Mouse (Mus musculus): ENCODE data around the gene Grm4. TPM values are rescaled to one million over a fixed set of nuclear protein-coding genes. Genes with fewer than 3 reads are reported as not detected.

Grm4 gene
- total and polyA plus RNA-seq, 2 experiments from 2014 or later: 10.1 to 34.3 TPM

DNA sequence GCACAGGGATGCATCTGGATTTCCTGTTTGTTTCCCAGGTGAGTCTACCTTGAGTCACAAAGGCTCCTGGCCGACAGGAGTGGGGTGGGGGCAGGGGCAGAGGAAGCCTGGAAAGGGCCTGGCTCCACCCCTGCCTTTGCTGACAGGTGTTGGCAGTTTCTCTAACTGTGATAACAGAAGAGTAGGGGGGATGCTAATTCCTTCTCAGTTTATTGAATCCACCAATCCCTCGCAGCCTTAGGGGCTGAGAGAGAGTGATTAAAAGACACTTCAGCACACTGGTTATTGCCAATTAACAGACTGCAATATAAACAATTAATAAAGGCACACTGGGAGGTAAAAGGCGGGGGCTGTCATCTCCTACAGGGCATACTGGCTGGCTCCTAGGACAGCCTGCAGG is 142.2 kb downstream of the Grm4 start:
- H3K4me2 ChIP-seq (ENCODE audit: low read depth, low read length): no peak overlapping the region
- 33% methylated on average over 3 of the region's 3 CpGs for WGBS
- peak; percentile 31 for DNase-seq (ENCODE audit: low spot score)
- no peak overlapping the region for H3K4me3 ChIP-seq (ENCODE audit: low read length)
- no peak overlapping the region for H3K27ac ChIP-seq
- H3K36me3 ChIP-seq (ENCODE audit: insufficient read depth, low read length): no peaks in the 10 kb centered on the region
- H3K4me1 ChIP-seq (ENCODE audit: insufficient read depth, low read length): no peaks in the 10 kb centered on the region
- H3K27me3 ChIP-seq (ENCODE audit: insufficient read depth, low read length): no peaks in the 10 kb centered on the region
- peak; percentile 40; the same call in 1 of the 2 replicates for ATAC-seq
- no peak overlapping the region for H3K9ac ChIP-seq (replicated peaks; ENCODE audit: low read length)
- H3K9me3 ChIP-seq (ENCODE audit: low read length): peaks cover 4% of the 10 kb centered on the region; the same call in 1 of the 2 replicates
- no peak for TF ChIP-seq CTCF (IDR thresholded peaks at IDR 0.05; ENCODE audit: low read depth)

DNA sequence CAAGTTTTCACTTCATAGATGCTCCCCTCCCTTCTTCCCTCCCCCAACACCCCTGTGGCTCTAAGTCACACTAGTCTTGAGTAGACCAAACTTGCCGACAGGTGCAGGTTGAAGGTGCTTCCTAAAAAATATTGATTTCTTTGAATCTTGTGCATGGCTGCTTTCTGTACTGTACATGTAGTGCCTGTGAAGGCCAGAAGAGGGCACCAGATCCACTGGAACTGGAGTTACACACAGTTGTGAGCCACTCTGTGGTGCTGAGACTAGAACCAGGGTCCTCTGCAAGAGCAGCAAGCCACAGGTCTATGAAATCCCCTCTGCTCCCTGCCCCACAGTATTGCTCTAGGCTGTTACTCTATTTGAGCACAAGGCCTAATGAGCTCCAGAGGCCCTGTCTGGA is 144.1 kb downstream of the Grm4 start:
- WGBS: 97% methylated on average over 1 of the region's 1 CpGs

DNA sequence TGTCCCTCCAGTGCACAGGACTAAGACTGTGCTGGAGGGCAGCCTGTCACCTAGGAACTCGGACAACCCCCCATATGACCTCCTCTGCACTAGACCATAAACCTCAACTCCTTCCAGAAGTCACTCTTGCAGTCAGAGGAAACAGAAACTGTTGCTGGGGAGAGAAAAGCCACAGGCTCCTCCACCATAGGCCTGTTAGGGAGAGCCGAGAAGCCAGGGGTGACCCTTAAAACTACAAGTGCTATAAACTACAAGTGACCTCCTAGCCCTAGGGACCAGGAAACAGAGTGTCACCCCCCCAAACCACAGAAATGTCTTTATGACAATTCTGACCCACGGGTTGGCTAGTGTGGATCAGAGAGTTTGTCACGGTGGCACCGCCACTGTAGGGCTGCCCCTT is 145.7 kb downstream of the Grm4 start:
- no peaks in the 10 kb centered on the region for H3K4me1 ChIP-seq (ENCODE audit: insufficient read depth, low read length)

More for the DNA sequence above, 144.1 kb downstream of the Grm4 start:
- Histone ChIP-seq H3K4me2 (ENCODE audit: low read depth, low read length) (no peak overlapping the region), H3K36me3 (ENCODE audit: insufficient read depth, low read length) (no peaks in the 10 kb centered on the region), H3K27ac (no peak overlapping the region), H3K9me3 (ENCODE audit: low read length) (peaks cover 4% of the 10 kb centered on the region; the same call in 1 of the 2 replicates), H3K27me3 (ENCODE audit: insufficient read depth, low read length) (no peaks in the 10 kb centered on the region), H3K9ac (replicated peaks; ENCODE audit: low read length) (no peak overlapping the region), H3K4me3 (ENCODE audit: low read length) (no peak overlapping the region), H3K4me1 (ENCODE audit: insufficient read depth, low read length) (no peaks in the 10 kb centered on the region)
- TF ChIP-seq CTCF (IDR thresholded peaks at IDR 0.05; ENCODE audit: low read depth): peak; percentile 36
- DNase-seq (ENCODE audit: low spot score) (no peak), ATAC-seq (no peak)

More for the DNA sequence above, 145.7 kb downstream of the Grm4 start:
- WGBS: 85% methylated on average over 5 of the region's 5 CpGs
- Histone ChIP-seq H3K27ac (no peak overlapping the region), H3K36me3 (ENCODE audit: insufficient read depth, low read length) (no peaks in the 10 kb centered on the region), H3K4me2 (ENCODE audit: low read depth, low read length) (no peak overlapping the region), H3K4me3 (ENCODE audit: low read length) (no peak overlapping the region), H3K27me3 (ENCODE audit: insufficient read depth, low read length) (no peaks in the 10 kb centered on the region), H3K9ac (replicated peaks; ENCODE audit: low read length) (no peak overlapping the region), H3K9me3 (ENCODE audit: low read length) (peaks cover 4% of the 10 kb centered on the region; the same call in 1 of the 2 replicates)
- no peak for TF ChIP-seq CTCF (IDR thresholded peaks at IDR 0.05; ENCODE audit: low read depth)
- no peak for DNase-seq (ENCODE audit: low spot score)
- no peak for ATAC-seq

Other genes with a start within 250 kb of the Grm4 start
- 142 and 170 TPM in 2 replicates for gene Hmga1, start 35.1 kb upstream of the Grm4 start, total RNA-seq (2014; rRNA removed)
- gene Hmga1, start 35.1 kb upstream of the Grm4 start, polyA plus RNA-seq (2015; fragmentation: Nextera tagmentation; extraction: Ambion mirVana): 130 and 145 TPM in 2 replicates
- gene AI413582, start 44.4 kb upstream of the Grm4 start, total RNA-seq (2014; rRNA removed): 50.2 and 59.6 TPM in 2 replicates
- gene AI413582, start 44.4 kb upstream of the Grm4 start, polyA plus RNA-seq (2015; fragmentation: Nextera tagmentation; extraction: Ambion mirVana): 92.7 and 95.3 TPM in 2 replicates
- 252 and 264 TPM in 2 replicates for gene Nudt3, start 102.1 kb upstream of the Grm4 start, total RNA-seq (2014; rRNA removed)
- gene Nudt3, start 102.1 kb upstream of the Grm4 start, polyA plus RNA-seq (2015; fragmentation: Nextera tagmentation; extraction: Ambion mirVana): 210 and 220 TPM in 2 replicates
- gene RPS10-NUDT3, start 113.8 kb upstream of the Grm4 start, total RNA-seq (2014; rRNA removed): not detected in 2 replicates
- gene RPS10-NUDT3, start 113.8 kb upstream of the Grm4 start, polyA plus RNA-seq (2015; fragmentation: Nextera tagmentation; extraction: Ambion mirVana): not detected in 2 replicates
- 1,174 and 1,303 TPM in 2 replicates for gene Rps10, start 115.3 kb upstream of the Grm4 start, total RNA-seq (2014; rRNA removed)
- 497 and 519 TPM in 2 replicates for gene Rps10, start 115.3 kb upstream of the Grm4 start, polyA plus RNA-seq (2015; fragmentation: Nextera tagmentation; extraction: Ambion mirVana)
- 38.3 and 62.9 TPM in 2 replicates for gene Pacsin1, start 134.1 kb upstream of the Grm4 start, total RNA-seq (2014; rRNA removed)
- 80.0 and 85.1 TPM in 2 replicates for gene Pacsin1, start 134.1 kb upstream of the Grm4 start, polyA plus RNA-seq (2015; fragmentation: Nextera tagmentation; extraction: Ambion mirVana)
- 2.1 TPM in 2 replicates for gene Spdef, start 207.6 kb upstream of the Grm4 start, total RNA-seq (2014; rRNA removed)
- gene Spdef, start 207.6 kb upstream of the Grm4 start, polyA plus RNA-seq (2015; fragmentation: Nextera tagmentation; extraction: Ambion mirVana): 1.7 and 1.8 TPM in 2 replicates

Data from hindbrain, postnatal 0 days (tissue).